Mouse (Mus musculus): ENCODE results near the gene Mrpl45. TPM values are rescaled to one million over a fixed set of nuclear protein-coding genes. Genes with fewer than 3 reads are reported as not detected.
"Not testable (repeated sequence)": the region's sequence is repeated elsewhere in the genome, so short reads cannot be mapped to it uniquely, and the experiment has no call there.

Mrpl45 gene
- polyA plus RNA-seq, 1 experiment = 27.7 TPM

GRCm38 (mm10) chr11:97309451-97309836, 6.1 kb upstream of the Mrpl45 start:
- 0 out of 2 replicates have a peak, but pooled peaks cover 1% of the 10 kb centered on the region for H3K4me1 ChIP-seq (ENCODE audit: control insufficient read depth, insufficient read depth, low read length)
- peak overlapping the region; percentile 54 for H3K27ac ChIP-seq (ENCODE audit: insufficient read depth, low read length)
- TF ChIP-seq POLR2A (IDR thresholded peaks at IDR 0.05; ENCODE audit: extremely low read depth, insufficient read depth, low read length) (no peak), CTCF (IDR thresholded peaks at IDR 0.05; ENCODE audit: extremely low read depth, insufficient read depth, low read length) (no peak)
- peak overlapping the region; percentile 43 for H3K4me3 ChIP-seq (ENCODE audit: insufficient read depth, low read length)

GRCm38 (mm10) chr11:97309911-97310571, 5.5 kb upstream of the Mrpl45 start:
- Histone ChIP-seq H3K4me3 (ENCODE audit: insufficient read depth, low read length) (peak overlapping the region; percentile 43), H3K4me1 (ENCODE audit: control insufficient read depth, insufficient read depth, low read length) (0 out of 2 replicates have a peak, but pooled peaks cover 1% of the 10 kb centered on the region), H3K27ac (ENCODE audit: insufficient read depth, low read length) (peak overlapping the region; percentile 54)
- TF ChIP-seq POLR2A (IDR thresholded peaks at IDR 0.05; ENCODE audit: extremely low read depth, insufficient read depth, low read length) (0 out of 2 replicates have a peak, but pooled peaks have one; percentile 27), CTCF (IDR thresholded peaks at IDR 0.05; ENCODE audit: extremely low read depth, insufficient read depth, low read length) (peak; percentile 85)

GRCm38 (mm10) chr11:97310895-97311631, 4.5 kb upstream of the Mrpl45 start:
- H3K4me1 ChIP-seq (ENCODE audit: control insufficient read depth, insufficient read depth, low read length) = 0 out of 2 replicates have a peak, but pooled peaks cover 1% of the 10 kb centered on the region
- H3K4me3 ChIP-seq (ENCODE audit: insufficient read depth, low read length) = no peak overlapping the region
- no peak overlapping the region for H3K27ac ChIP-seq (ENCODE audit: insufficient read depth, low read length)
- TF ChIP-seq POLR2A (IDR thresholded peaks at IDR 0.05; ENCODE audit: extremely low read depth, insufficient read depth, low read length) = no peak
- TF ChIP-seq CTCF (IDR thresholded peaks at IDR 0.05; ENCODE audit: extremely low read depth, insufficient read depth, low read length) = 0 out of 2 replicates have a peak, but pooled peaks have one; percentile 27

- not testable (repeated sequence) for H3K27ac ChIP-seq (ENCODE audit: insufficient read depth, low read length); H3K4me1 ChIP-seq (ENCODE audit: control insufficient read depth, insufficient read depth, low read length); H3K4me3 ChIP-seq (ENCODE audit: insufficient read depth, low read length)
Measured at GRCm38 (mm10) chr11:97312871-97313270, 2.6 kb upstream of the Mrpl45 start.

DNA sequence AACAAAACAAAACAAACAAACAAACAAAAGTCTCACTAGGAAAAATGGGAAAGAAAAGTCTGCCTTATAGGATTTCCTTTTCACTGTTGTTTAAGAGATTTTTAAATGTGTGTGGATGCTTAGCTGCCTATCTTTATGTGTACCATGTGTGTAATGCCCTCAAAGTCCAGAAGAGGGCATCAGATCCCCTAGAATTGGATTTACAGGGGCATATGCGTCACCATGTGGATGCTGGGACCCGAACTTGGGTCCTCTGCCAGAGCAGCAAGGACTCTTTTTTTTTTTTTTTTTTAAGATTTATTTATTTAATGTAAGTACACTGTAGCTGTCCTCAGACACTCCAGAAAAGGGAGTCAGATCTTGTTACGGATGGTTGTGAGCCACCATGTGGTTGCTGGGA, 1.4 kb upstream of the Mrpl45 start:
- TF ChIP-seq POLR2A (IDR thresholded peaks at IDR 0.05; ENCODE audit: extremely low read depth, insufficient read depth, low read length) (no peak), CTCF (IDR thresholded peaks at IDR 0.05; ENCODE audit: extremely low read depth, insufficient read depth, low read length) (no peak)
- Histone ChIP-seq H3K4me3 (ENCODE audit: insufficient read depth, low read length) (no peak overlapping the region), H3K4me1 (ENCODE audit: control insufficient read depth, insufficient read depth, low read length) (0 out of 2 replicates have a peak, but pooled peaks cover 1% of the 10 kb centered on the region), H3K27ac (ENCODE audit: insufficient read depth, low read length) (no peak overlapping the region)

DNA sequence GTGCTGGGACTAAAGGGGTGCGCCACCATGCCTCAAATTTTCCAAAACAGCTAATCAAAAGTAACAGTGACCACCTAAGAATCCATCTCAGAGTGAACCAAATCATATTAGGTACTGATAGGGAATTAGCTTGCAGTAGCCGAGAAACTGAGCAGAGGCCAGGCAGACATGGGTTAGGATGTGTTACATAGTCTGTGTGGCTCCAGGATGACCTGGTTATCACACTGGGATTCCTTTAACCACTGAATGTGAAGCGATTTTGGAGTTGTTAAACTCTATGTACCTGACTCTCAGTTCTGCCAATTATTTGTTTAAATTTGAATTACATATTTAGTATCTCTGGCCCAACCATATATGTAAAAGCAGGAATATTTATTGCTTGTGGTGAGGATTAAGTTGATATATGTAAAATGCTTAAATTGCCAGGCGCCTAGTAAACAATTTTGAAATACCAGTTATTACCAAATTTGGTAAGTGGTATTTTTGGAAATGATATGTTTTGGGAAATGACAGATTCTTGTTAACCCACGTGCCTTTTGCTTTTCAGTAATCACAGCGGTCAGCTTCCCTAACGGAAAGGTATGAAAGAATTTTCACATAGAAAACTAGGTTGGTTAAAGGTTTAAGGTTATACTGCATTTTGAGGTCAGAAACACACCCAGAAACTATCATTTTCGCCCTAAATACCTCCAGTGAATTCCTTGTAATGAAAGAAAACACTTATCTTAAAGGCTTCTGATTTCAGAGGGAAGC, 589 bp upstream of the Mrpl45 start:
- Histone ChIP-seq H3K4me1 (ENCODE audit: control insufficient read depth, insufficient read depth, low read length) (0 out of 2 replicates have a peak, but pooled peaks cover 1% of the 10 kb centered on the region), H3K27ac (ENCODE audit: insufficient read depth, low read length) (no peak overlapping the region), H3K4me3 (ENCODE audit: insufficient read depth, low read length) (peak overlapping the region; percentile 49; the same call in 1 of the 2 replicates)
- no peak for TF ChIP-seq POLR2A (IDR thresholded peaks at IDR 0.05; ENCODE audit: extremely low read depth, insufficient read depth, low read length)
- no peak for TF ChIP-seq CTCF (IDR thresholded peaks at IDR 0.05; ENCODE audit: extremely low read depth, insufficient read depth, low read length)

GRCm38 (mm10) chr11:97321197-97321596, 5.7 kb downstream of the Mrpl45 start:
- no peaks in the 10 kb centered on the region for H3K4me1 ChIP-seq (ENCODE audit: control insufficient read depth, insufficient read depth, low read length)
- no peak for TF ChIP-seq CTCF (IDR thresholded peaks at IDR 0.05; ENCODE audit: extremely low read depth, insufficient read depth, low read length)
- TF ChIP-seq POLR2A (IDR thresholded peaks at IDR 0.05; ENCODE audit: extremely low read depth, insufficient read depth, low read length) = no peak
- H3K4me3 ChIP-seq (ENCODE audit: insufficient read depth, low read length) = no peak overlapping the region
- H3K27ac ChIP-seq (ENCODE audit: insufficient read depth, low read length) = no peak overlapping the region

DNA sequence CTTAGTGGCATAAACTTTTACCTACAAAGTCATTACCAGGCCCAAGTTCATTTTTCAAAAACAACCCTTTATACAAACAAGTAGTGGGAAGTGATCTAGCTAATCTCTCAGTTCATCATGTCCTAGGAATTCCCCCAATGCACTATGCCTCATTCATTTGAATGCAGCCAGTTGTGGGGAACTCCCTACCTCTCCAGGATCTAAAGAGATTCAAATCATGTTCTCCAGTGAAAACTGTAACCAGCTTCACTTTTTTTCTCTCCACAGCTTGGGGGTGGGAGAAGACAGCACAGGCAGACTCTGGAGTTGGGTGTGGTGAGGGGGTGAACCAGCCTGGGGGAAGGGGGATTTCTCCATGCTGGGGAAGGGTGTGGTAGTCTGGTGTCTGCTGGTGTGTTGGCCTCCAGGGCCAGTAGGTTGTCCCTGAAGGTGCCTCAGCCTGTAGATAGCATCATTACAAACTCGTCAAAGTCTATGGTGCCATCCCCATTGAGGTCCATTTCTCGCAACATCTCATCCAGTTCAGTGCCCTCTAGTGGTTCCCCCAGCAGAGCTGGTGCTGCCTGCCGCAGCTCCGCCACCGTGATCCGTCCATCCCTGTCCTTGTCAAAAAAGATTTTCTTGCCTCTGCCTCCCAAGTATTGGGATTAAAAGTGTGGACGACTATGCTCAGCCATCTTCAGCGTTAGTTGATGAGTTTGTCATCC, 6.5 kb downstream of the Mrpl45 start:
- H3K4me3 ChIP-seq (ENCODE audit: insufficient read depth, low read length); H3K27ac ChIP-seq (ENCODE audit: insufficient read depth, low read length); H3K4me1 ChIP-seq (ENCODE audit: control insufficient read depth, insufficient read depth, low read length): not testable (repeated sequence)

DNA sequence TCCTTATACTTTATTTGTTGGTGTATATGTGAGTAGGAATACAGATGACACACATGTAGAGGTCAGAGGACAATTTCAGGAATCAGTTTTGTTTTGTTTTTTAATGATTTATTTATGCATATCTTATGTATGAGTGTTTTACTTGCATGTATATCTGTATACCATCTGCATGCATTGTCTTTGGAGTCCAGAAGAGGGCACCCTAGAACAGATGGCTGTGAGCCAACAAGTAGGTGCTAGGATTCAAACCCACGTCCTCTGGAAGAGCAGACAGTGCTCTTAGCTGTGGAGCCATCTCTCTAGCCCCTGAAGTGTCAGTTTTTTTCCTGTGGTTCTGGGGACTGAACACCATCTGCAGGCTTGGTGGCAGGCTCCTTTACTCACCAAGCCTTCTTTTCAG, 9.7 kb downstream of the Mrpl45 start:
- H3K4me1 ChIP-seq (ENCODE audit: control insufficient read depth, insufficient read depth, low read length) = no peaks in the 10 kb centered on the region
- 0 out of 2 replicates have a peak, but pooled peaks have one; percentile 12 for TF ChIP-seq CTCF (IDR thresholded peaks at IDR 0.05; ENCODE audit: extremely low read depth, insufficient read depth, low read length)
- no peak for TF ChIP-seq POLR2A (IDR thresholded peaks at IDR 0.05; ENCODE audit: extremely low read depth, insufficient read depth, low read length)
- no peak overlapping the region for H3K27ac ChIP-seq (ENCODE audit: insufficient read depth, low read length)
- no peak overlapping the region for H3K4me3 ChIP-seq (ENCODE audit: insufficient read depth, low read length)

Data from cortical plate, adult 2 months (tissue).